Mouse (Mus musculus) heart, embryonic 12.5 days (tissue): ENCODE measurements at regions not wholly inside any gene's neighbourhood (a gene's known extent, or its start where the extent isn't known, plus 50 kb on each side); places are given as distances from the start of the nearest gene placed in this dataset.
A peak's percentile ranks its signal among the peaks of the same experiment; 100 is the strongest.

Experiments
- ATAC-seq: fragments of 200-750 bp; cut with Nextera tagmentation; 2 replicates; pipeline ENCODE4 v1.8.0; 2017; ENCODE audit warnings: moderate TSS enrichment, moderate library complexity; ENCODE audit not compliant: insufficient number of reproducible peaks, low FRiP score
- H3K27ac ChIP-seq: fragments of 300-500 bp; sonication (generic); 2 replicates; pipeline ENCODE4 v1.5.1; 2016; ENCODE audit warnings: mild to moderate bottlenecking, moderate library complexity; ENCODE audit not compliant: poor library complexity, severe bottlenecking
- H3K27me3 ChIP-seq: fragments of 300-500 bp; sonication (generic); replicated peaks from 2 replicates; pipeline ENCODE4 v1.6.1; 2016; ENCODE audit warnings: mild to moderate bottlenecking, moderate library complexity
- H3K36me3 ChIP-seq: fragments of 300-500 bp; sonication (generic); 2 replicates; pipeline ENCODE4 v1.6.1; 2016; ENCODE audit warnings: mild to moderate bottlenecking, moderate library complexity
- H3K4me1 ChIP-seq: fragments of 300-500 bp; sonication (generic); replicated peaks from 2 replicates; pipeline ENCODE4 v1.6.1; 2016; ENCODE audit warnings: mild to moderate bottlenecking
- H3K4me2 ChIP-seq: fragments of 300-500 bp; sonication (generic); 2 replicates; pipeline ENCODE4 v1.6.1; 2016; ENCODE audit warnings: mild to moderate bottlenecking, moderate library complexity
- H3K4me3 ChIP-seq: fragments of 300-500 bp; sonication (generic); 2 replicates; pipeline ENCODE4 v1.5.1; 2016; ENCODE audit warnings: mild to moderate bottlenecking
- H3K9ac ChIP-seq: fragments of 300-500 bp; sonication (generic); 2 replicates; pipeline ENCODE4 v1.6.1; 2016; ENCODE audit warnings: mild to moderate bottlenecking, moderate library complexity
- H3K9me3 ChIP-seq: fragments of 300-500 bp; sonication (generic); replicated peaks from 2 replicates; pipeline ENCODE4 v1.6.1; 2016; ENCODE audit warnings: mild to moderate bottlenecking, moderate library complexity
- WGBS: fragments of 180-500 bp; shearing (Covaris S2); methylation state at CpG from one replicate; pipeline ENCODE4 v1.1.7; 2016; 5-methylcytosine and 5-hydroxymethylcytosine counted together

DNA sequence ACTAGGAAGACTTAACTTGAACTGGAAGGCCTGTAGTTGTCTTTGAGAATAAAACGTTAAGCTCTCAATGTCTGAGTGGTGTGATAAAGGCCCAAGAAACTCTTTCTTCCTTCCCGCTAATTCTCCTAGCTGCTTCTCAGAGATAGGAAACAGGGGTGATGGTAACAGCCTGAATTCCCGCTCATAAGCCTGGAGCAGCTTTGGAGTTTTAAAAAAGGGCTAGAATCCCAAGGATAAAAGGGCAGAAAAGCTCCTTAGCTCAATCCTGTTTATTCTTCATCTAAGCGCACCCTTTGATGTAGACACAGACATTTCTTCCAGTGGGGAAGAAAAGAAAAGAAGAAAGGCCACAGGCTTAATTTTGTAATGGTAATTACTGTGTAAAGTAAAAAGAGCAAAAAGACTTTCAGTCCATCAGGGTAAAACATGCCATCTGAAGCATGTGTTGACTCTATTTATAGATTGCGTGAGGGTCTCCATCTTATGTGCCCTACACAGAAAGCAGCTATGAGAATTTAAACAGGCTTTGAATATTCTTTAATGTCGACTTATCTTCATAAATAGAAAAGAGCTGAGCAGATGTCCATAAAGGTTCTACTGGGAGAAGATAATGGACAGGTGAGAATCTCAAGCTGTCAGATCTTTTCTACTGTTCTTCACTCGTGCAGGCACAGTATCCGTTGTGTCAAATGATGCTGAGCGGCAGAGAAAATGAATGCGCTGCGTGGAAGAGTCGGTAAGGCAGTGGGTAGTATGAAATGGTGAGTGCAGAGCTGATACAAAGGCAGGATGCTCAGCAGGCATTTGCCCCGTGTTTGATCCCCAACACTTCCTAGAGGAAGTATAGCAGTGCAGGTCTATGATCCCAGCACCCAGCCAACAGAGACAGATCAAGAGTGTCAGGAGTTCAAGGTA is 818.0 kb upstream of the Intu start:
- Histone ChIP-seq H3K4me2 (no peak overlapping the region), H3K4me1 (no peaks in the 10 kb centered on the region), H3K9ac (no peak overlapping the region), H3K27ac (no peak overlapping the region), H3K27me3 (no peaks in the 10 kb centered on the region), H3K9me3 (no peaks in the 10 kb centered on the region), H3K4me3 (no peak overlapping the region), H3K36me3 (no peaks in the 10 kb centered on the region)
- no peak for ATAC-seq
- WGBS: 78% methylated on average over 13 of the region's 13 CpGs

DNA sequence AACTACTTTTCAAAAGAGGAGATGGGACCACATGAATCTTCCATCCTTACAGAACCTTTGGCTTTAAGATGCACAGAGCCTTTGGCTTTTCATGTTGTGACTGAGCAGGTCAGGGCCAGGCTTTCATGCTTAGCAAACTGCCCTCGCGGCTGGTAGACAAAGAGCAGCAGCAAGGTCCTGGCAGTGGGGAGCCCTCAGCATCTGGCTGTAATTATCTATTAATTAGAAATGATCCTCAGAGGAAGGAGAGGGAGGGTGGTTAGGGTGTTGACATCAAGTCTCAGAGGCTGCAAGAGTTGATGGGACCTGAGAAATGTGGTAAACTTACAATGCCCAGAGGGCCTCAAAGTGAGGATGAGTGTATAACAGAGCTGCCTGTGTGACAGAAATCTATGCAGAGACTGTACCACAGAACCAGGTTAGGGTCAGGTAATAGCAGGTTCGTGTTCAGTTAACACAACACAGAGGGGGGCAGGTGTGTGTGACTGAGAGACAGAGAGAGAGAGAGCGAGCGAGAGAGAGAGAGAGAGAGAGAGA is 817.0 kb upstream of the Intu start:
- no peaks in the 10 kb centered on the region for H3K27me3 ChIP-seq
- H3K4me3 ChIP-seq: no peak overlapping the region
- no peak overlapping the region for H3K27ac ChIP-seq
- H3K36me3 ChIP-seq: no peaks in the 10 kb centered on the region
- H3K4me1 ChIP-seq: no peaks in the 10 kb centered on the region
- no peak overlapping the region for H3K9ac ChIP-seq
- H3K9me3 ChIP-seq: no peaks in the 10 kb centered on the region
- WGBS: 64% methylated on average over 5 of the region's 5 CpGs
- ATAC-seq: no peak
- H3K4me2 ChIP-seq: no peak overlapping the region

- Histone ChIP-seq H3K4me3 (no peak overlapping the region), H3K9me3 (no peaks in the 10 kb centered on the region), H3K27ac (no peak overlapping the region), H3K27me3 (no peaks in the 10 kb centered on the region), H3K4me2 (no peak overlapping the region), H3K36me3 (no peaks in the 10 kb centered on the region), H3K4me1 (no peaks in the 10 kb centered on the region), H3K9ac (no peak overlapping the region)
- WGBS: 75% methylated on average over 11 of the region's 11 CpGs
- ATAC-seq: no peak
These were observed 812.0 kb upstream of the Intu start for GRCm38 (mm10) chr3:39718946-39719545.

DNA sequence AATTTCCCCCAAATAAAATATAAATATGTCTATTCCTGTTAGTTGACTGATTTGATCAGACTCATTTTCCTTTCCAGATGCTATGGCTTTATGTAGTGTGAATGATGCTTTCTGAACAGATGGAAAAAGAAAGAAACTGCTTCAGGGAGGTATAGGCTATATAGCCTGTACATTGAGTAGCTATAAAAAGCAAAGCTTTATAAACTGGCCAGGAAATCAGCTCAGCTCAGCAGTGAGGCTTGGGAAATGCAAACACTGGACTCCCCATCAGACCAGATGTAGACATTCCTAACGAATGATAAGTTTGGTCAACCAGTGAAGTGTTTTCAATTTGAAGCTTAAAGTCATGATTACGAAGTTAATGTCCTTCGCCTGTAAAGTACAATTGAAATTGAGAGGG is 805.3 kb upstream of the Intu start:
- Histone ChIP-seq H3K27me3 (no peaks in the 10 kb centered on the region), H3K4me3 (no peak overlapping the region), H3K36me3 (no peaks in the 10 kb centered on the region), H3K4me1 (no peaks in the 10 kb centered on the region), H3K4me2 (no peak overlapping the region), H3K27ac (no peak overlapping the region), H3K9ac (no peak overlapping the region), H3K9me3 (no peaks in the 10 kb centered on the region)
- ATAC-seq: no peak
- WGBS: 64% methylated on average over 3 of the region's 3 CpGs

DNA sequence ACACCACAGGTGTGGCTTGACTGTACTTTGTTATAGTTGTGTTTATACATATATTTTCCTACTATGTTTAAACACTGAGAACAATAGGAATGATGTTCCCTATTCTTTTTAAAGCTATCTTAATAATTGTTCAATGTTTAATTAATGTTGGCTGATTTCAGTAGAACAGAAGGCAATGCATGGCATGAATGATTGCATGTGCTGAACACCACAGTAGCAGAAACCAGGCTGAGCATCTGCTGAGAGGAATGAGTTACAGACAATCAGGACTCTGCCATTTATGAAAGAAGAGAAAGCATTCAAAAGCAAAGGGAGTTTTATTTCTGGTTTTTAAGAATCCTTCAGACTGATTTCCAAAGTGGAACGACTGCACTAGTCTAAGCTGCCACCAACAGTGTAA is 794.4 kb upstream of the Intu start:
- no peak overlapping the region for H3K27ac ChIP-seq
- H3K9ac ChIP-seq: no peak overlapping the region
- WGBS: 28% methylated on average over 1 of the region's 1 CpGs
- no peaks in the 10 kb centered on the region for H3K36me3 ChIP-seq
- no peak overlapping the region for H3K4me2 ChIP-seq
- no peaks in the 10 kb centered on the region for H3K27me3 ChIP-seq
- no peak overlapping the region for H3K4me3 ChIP-seq
- peaks cover 10% of the 10 kb centered on the region for H3K4me1 ChIP-seq
- ATAC-seq: no peak
- H3K9me3 ChIP-seq: no peaks in the 10 kb centered on the region

- 72% methylated on average over 2 of the region's 2 CpGs for WGBS
- Histone ChIP-seq H3K36me3 (no peaks in the 10 kb centered on the region), H3K4me1 (no peaks in the 10 kb centered on the region), H3K4me2 (no peak overlapping the region), H3K4me3 (no peak overlapping the region), H3K27me3 (no peaks in the 10 kb centered on the region), H3K9ac (no peak overlapping the region), H3K27ac (no peak overlapping the region), H3K9me3 (no peaks in the 10 kb centered on the region)
- ATAC-seq: no peak
These were observed 785.1 kb upstream of the Intu start for GRCm38 (mm10) chr3:39745947-39746346.

DNA sequence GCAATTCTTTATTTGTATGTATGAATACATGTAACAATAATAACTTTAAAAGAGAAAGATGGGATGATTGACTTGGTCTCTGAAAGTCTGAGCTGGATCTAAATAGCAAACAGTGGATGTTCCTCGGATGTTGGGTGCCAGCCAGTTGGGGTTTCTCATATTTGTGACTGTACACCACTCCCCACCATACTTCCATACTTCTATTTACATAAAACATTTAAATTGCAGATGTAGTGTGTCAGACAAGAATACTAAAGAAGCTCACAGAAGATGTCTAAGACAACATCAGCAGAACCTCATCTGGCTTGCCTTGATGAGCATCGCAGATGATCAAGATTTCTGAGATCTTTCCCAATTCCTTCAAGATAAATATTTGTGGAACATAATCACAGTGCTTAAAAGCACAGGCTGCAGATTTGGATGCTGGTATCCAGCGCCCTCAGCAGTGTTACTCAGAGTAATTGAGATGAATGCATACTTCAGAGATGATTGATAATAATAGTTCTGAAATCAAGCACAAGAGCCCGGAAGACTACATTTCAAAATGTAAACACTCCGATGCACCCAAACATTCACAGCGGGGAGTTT is 762.0 kb upstream of the Intu start:
- WGBS: 84% methylated on average over 6 of the region's 6 CpGs
- H3K27me3 ChIP-seq: no peaks in the 10 kb centered on the region
- no peak overlapping the region for H3K4me2 ChIP-seq
- H3K9me3 ChIP-seq: no peaks in the 10 kb centered on the region
- no peak overlapping the region for H3K9ac ChIP-seq
- H3K4me3 ChIP-seq: no peak overlapping the region
- no peak for ATAC-seq
- H3K36me3 ChIP-seq: no peaks in the 10 kb centered on the region
- H3K4me1 ChIP-seq: peaks cover 6% of the 10 kb centered on the region; the same call in 1 of the 2 replicates
- H3K27ac ChIP-seq: no peak overlapping the region

DNA sequence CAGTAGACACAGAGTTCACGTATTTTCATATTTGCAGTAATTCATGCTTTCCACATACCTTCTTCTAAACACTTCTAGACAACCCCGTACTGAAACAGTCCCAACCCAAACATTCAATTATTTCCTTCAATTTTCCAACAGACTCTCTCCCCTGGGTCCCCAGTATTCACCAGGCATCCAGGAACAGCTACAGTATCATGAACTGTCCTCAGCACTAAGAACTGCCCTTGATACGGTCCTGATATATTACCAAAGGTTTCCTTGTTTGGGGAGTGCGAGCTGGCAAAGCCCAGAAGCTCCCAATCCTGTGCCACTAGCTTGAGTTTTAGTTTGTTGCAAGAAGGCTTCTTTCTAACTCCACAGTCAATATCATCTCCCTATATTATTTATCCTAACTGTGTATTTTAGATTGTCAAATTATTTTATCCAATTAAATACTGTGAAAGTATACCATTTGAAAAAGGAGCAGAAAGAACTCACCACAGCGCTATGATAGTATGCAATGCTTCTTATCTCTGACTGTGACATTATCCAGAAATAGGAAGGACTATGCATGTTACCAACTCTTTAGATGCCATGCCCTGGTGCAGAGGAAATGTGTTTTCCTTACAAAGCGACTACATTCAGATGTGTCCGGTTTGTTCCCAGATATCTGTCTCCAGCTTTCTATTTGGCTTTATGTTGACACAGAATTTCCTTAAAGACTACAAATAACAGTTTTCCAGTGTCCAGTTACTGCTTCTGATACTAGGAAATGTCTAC is 754.6 kb upstream of the Intu start:
- ATAC-seq: peak; percentile 73
- WGBS: 33% methylated on average over 7 of the region's 7 CpGs
- H3K4me3 ChIP-seq: no peak overlapping the region
- H3K27me3 ChIP-seq: no peaks in the 10 kb centered on the region
- no peaks in the 10 kb centered on the region for H3K9me3 ChIP-seq
- H3K36me3 ChIP-seq: no peaks in the 10 kb centered on the region
- peak overlapping the region; percentile 57 for H3K27ac ChIP-seq
- H3K4me2 ChIP-seq: no peak overlapping the region
- peaks cover 44% of the 10 kb centered on the region for H3K4me1 ChIP-seq
- no peak overlapping the region for H3K9ac ChIP-seq

GRCm38 (mm10) chr3:39779690-39780218 is 751.3 kb upstream of the Intu start:
- H3K9me3 ChIP-seq: no peaks in the 10 kb centered on the region
- peak; percentile 76 for ATAC-seq
- H3K27me3 ChIP-seq: no peaks in the 10 kb centered on the region
- 13% methylated on average over 6 of the region's 6 CpGs for WGBS
- H3K4me2 ChIP-seq: peak overlapping the region; percentile 52
- no peak overlapping the region for H3K9ac ChIP-seq
- no peak overlapping the region for H3K4me3 ChIP-seq
- no peaks in the 10 kb centered on the region for H3K36me3 ChIP-seq
- peak overlapping the region; percentile 81 for H3K27ac ChIP-seq
- peaks cover 33% of the 10 kb centered on the region for H3K4me1 ChIP-seq

- whole genome bisulfite sequencing: 27% methylated on average over 5 of the region's 5 CpGs
- Histone ChIP-seq H3K9ac (no peak overlapping the region), H3K9me3 (no peaks in the 10 kb centered on the region), H3K4me1 (peaks cover 33% of the 10 kb centered on the region), H3K4me2 (peak overlapping the region; percentile 52), H3K27me3 (no peaks in the 10 kb centered on the region), H3K27ac (peak overlapping the region; percentile 81), H3K4me3 (no peak overlapping the region), H3K36me3 (no peaks in the 10 kb centered on the region)
- peak; percentile 33; the same call in 1 of the 2 replicates for ATAC-seq
These were observed 750.8 kb upstream of the Intu start for GRCm38 (mm10) chr3:39780270-39780669.
